Mouse (Mus musculus) layer of hippocampus, postnatal 10 days (tissue): Measurements from ENCODE around the gene Epo. TPM values are rescaled to one million over a fixed set of nuclear protein-coding genes. Genes with fewer than 3 reads are reported as not detected.

Source experiments
- DNase-seq, 2 experiments: peaks; one replicate each; pipeline ENCODE4 v3.0.0; 2021; ENCODE audit warnings: low spot score in 2 of 2
- long read RNA-seq: library from polyadenylated mRNA; stranded (forward); transcript quantifications from one replicate; pipeline ENCODE4 v2.0.0, GENCODE M21; 2023
- total RNA-seq, 2 experiments: library from RNA; stranded (reverse); gene quantifications; 2 replicates each; pipeline ENCODE4 v1.2.3; 2021

Gene Epo
- total RNA-seq = not detected
- long read RNA-seq, partial matches to known transcripts = 0 of 41 reads
- long read RNA-seq, other reads (novel, unspliced or antisense) = 41 of 41 reads

DNA sequence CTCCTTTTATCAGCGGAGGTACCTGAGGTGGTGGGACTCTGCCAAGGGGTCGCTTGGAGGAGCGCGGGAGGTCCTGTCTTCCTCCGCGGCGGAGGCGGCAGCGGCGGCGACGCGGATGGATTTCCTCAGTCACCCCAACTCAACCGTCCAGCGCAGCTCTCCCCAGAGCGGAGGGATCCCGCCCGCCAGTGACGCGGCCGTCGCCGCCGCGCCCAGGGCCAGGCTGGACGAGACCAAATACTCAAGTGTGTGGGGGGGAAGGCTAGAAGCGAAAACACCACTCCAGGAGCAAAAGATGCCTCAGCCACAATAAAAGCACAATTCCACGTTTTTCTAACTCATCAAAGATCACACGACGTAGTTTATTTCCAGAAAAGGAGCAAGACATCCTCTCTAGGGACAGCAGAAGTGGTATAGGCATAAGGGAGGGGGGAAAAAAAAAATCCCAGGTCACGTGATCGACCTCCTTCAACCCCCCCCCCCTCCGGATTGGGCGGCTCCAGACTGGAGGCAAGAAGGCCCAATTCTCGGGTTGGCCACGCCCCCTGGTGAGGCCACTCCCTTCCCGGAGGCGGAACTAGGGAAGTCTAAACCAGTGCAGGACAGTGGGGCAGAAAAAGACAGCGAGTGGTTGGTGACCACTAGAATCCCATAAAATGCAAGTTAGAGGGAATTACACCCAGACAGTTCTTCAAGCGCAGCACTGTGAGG is at the start of gene Epo, which contains the start of gene Gnb2:
Epo (minus strand) TSS at position 126 of the 711 bp plus-strand sequence.
Gnb2 (minus strand) TSS at position 394 of the 711 bp plus-strand sequence.
- DNase-seq = peak; percentile 96 to 98

- DNase-seq = no peak
Observed at GRCm38 (mm10) chr5:137582702-137583101, 49.7 kb upstream of the Epo start.

DNA sequence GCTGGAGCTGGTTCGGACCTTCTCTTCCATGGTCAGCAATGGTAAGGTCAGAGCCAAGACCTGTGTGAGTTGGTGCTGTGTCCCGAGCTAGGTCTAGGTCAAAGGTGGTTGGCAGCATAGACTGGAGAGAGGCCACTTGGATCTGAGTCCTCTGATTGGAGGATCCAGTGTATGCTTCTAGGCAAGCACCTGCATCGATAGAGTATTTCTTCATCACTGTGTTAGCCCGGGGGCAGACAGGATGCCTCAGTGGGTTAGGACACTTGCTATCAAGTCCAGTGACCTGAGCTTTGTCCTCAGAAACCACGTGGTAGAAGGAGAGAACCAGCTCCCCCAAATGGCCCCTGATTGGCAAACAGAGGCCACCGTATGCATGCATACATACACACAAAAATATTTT is 47.2 kb upstream of the Epo start:
- DNase-seq = no peak

GRCm38 (mm10) chr5:137574470-137574901 is 41.4 kb upstream of the Epo start:
- DNase-seq = peak; percentile 56 to 57

DNA sequence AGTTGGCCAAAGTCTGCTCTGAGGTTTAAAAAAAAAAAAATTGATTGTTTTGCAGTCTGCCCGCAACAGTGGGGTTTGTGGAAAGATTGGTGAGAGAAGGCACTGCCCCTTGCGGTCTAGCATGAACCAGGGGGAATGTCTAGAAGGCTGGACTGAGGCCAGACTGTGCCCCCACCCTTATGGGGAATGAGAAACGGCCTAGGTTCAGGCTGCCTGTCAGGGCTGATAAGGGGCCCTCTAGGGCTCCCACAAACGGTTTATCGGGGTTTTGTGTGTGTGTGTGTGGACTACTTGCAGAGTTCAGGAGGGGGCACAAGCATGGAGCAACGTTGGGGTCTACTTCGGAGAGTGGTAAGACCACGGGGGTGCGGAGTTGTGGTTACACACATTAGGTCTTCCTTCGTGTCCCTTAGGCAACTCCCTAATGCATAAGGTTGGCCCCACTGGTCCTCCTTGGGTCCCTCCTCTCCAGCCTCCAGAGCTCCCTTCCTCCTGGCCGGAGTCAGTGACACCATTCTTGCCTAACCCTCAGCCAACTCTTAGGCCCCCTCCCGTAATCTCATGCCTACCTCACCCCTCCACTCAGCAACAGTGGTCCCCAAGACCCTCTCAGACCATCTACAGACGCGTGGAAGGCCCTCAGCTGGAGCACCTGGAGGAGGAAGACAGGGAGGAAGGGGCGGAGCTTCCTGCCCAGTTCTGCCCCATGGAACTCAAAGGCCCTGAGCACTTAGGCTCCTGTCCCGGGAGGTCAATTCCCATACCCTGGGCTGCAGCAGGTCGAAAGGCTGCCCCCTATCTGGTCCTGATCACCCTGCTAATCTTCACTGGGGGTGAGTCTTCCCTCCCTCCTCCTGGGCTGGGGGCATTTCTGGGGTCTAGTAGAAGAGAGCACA is 37.9 kb upstream of the Epo start:
- DNase-seq = no peak

GRCm38 (mm10) chr5:137570181-137570580 is 37.1 kb upstream of the Epo start:
- no peak for DNase-seq

DNA sequence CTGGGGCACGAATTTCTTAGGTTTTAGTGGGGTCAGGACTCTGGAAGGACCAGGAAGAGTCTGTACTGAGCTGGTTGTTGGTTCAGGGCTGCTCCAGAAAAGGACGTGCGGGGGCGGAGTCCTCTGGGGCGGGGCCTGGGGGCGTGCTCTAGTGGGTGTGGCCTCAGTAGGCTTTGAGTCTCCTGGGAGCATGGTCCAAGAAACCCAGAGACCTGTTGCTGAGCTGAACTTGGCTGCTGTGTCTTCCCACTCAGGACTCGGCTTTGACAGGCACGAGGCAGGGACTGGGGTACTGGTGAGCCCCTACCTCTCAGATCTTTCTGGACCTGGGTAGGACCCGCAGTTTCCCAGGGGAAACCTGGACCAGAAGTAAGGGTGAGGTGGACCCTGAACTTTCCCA is 36.6 kb upstream of the Epo start, which contains the start of gene Tfr2:
Tfr2 (plus strand) TSS at position 176 of the 400 bp plus-strand sequence.
- DNase-seq = no peak

DNA sequence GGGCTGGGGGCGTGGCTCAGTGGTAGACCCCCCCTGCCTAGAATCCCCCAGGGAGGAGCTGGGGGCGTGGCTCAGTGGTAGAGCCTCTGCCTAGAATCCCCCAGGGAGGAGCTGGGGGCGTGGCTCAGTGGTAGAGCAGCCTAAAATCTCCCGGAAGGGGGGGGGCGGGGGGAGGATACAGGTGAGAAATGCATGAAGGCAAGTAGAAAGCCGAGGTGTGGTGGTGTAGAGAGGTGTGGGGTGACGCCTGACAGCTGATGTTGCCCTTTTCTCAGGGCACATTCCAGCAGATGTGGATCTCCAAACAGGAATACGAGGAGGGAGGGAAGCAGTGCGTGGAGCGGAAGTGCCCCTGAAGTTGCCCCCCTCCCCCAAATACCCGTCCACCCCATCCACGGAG is 36.0 kb upstream of the Epo start:
- DNase-seq = no peak

GRCm38 (mm10) chr5:137568223-137568798 is 35.3 kb upstream of the Epo start:
- no peak for DNase-seq

DNA sequence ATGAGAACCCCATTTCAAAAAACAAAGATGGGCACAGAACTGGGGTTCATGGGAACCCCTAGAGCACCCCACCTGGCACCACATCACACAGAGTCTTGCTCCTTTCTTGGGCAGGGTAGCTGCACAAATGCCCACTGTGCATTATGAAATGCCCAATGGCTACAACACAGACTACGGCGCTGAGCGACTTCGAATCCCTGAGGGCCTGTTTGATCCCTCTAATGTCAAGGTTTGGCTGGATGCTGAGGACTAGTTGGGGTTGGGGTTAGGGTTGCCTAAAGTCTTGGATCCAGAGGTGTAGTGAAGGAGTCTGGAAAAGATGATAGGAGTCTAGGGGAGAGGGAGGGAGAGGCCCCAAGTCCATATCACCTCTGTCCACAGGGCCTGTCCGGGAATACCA is 33.4 kb upstream of the Epo start:
- DNase-seq = no peak

DNA sequence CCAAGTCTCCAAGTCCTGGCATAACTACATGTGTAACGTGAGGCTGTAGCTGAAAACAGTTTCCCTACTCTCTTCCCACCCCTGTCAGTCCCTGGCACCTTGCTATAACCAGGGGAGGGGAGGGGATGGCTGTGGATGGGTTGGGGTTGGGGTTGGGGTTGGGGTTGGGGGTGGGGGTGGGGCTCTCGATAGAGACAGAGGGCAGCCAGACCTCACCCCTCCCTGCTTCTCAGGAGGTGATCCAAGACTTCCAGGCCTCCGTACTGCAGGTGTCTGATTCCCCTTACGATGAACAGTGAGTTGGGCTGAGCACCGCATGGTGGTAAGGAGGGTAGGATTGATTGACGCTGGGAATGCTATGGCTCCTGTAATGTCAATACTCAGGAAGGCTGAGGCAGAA is 32.7 kb upstream of the Epo start:
- DNase-seq = no peak

GRCm38 (mm10) chr5:137562965-137563364 is 29.9 kb upstream of the Epo start:
- DNase-seq = peak in 1 of 2 experiments; percentile 25

- no peak for DNase-seq
Observed at GRCm38 (mm10) chr5:137561556-137561955, 28.5 kb upstream of the Epo start.

DNA sequence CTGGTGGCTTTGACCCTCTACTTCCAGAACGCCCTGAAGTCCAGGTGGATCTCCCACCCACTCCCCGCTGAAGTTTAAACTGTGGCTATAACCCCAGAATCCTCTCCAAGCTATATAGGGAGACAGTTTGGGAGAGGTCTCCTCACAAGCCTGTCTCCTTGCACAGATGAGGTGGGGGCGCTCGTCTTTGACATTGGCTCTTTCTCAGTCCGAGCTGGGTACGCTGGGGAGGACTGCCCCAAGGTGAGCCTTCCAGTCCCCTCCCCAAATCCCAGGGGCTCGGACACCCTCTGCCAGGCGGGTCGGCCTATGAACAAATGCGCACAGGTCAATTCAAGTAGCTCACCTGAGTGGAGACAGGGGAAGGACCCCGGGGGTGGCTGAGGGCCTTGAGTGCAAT is 20.9 kb upstream of the Epo start:
- DNase-seq = no peak

DNA sequence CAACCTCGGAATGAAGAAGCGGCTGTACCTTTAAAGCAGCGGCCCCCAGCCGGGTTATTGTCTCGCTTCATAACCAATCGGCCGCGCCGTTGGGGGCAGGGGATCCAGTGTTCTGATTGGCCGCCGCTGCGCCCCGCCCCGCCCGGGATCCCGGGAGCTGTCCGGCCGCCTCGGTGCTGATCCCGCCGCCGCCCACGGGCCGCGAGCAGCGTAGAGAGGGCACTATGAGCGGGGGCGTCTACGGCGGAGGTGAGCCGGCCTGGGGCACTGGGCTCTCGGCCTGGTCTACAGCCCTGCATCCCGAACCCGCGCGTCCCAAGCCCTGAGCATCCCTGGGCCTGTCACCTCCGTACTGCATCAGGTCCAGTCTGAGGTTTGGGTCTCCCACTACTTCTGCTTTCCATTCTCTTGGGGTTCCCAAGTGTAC is 20.4 kb upstream of the Epo start, which contains the start of gene Actl6b:
Actl6b (plus strand) TSS at position 107 of the 427 bp plus-strand sequence.
- peak; percentile 89 to 92 for DNase-seq

DNA sequence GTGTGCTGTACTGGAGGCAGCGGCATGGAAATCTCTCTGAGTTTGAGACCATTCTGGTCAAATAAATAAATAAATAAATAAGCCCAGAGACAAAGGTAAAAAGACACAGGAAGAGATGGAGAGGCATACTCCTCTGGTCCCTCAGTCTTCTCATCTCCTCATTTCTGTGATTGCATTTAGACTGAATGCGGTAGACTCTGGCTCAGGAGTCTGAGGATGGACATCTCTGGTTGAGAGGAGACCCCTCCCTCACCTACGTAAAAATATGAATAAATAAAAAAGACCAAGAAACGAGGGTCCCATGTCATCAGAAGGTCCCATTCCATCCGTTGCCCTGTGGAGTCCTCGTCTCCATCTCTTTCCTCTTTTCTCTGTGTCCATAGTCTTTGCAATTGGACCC is 20.0 kb upstream of the Epo start:
- DNase-seq = no peak

GRCm38 (mm10) chr5:137551119-137551518 is 18.1 kb upstream of the Epo start:
- no peak for DNase-seq

GRCm38 (mm10) chr5:137549840-137550239 is 16.8 kb upstream of the Epo start:
- no peak for DNase-seq

DNA sequence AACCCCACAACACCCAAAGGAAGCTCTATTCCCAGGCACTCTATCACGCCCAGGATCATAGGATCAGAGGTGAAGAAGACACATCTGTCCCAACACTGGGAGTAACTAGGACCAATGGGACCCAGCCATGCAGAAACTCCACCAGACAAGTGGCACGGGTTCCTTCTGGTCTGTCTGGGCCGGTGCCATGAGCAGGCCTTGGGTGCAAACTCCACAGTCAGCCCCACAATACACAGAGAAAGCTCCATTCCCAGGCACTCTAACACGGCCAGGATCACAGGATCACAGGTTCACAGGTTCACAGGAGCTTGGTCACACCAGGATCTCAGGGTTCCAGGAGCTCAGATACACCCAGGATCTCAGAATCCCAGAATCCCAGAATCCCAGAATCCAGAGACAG is 12.6 kb upstream of the Epo start:
- DNase-seq = no peak

GRCm38 (mm10) chr5:137544926-137545325 is 11.9 kb upstream of the Epo start:
- no peak for DNase-seq

DNA sequence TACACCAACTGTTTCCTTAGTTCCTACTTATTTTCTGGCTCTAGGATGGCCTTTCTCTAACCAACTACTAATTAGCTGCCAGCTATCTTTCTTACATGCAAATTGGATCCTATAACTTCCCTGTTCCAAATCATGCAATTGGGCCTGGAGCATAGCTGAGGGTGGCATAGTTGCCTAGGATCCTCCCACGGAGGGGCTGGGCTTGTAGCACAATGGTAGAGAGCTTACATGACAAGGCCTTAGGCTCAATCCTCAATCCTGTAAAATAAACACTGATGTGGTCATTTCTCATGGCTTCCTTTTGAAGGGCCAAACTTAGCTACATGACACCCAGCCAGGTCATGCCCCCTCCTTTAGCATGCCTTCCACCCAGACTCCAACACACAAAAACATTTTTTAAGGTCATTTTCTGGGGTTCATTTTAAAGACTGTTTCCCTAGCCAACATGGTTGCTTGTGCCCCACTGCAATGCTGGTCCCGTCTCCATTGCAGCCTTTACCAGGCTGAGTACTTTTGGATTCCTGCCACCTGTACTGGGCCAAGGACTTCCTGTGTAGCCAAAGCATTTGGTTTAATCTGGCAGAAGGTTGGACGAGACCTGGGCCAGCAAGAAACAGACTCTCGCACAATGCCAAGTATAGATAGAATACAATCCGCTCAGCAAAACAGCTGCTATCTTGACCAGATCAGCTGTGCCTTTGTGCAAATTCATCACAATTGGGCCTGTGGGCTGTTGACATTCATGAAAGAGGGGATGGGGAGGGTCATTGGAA is 8.9 kb upstream of the Epo start:
- no peak for DNase-seq
